Mouse (Mus musculus) brown adipose tissue, adult 24 weeks (tissue): Measurements from ENCODE around the gene Sv2c. TPM values are rescaled to one million over a fixed set of nuclear protein-coding genes. Genes with fewer than 3 reads are reported as not detected.

Source experiments
- H3K27ac ChIP-seq: fragments of 200-500 bp; replicated peaks from 2 replicates; pipeline ENCODE4 v1.5.1; 2012; ENCODE audit warnings: low read depth, mild to moderate bottlenecking, low read length
- H3K4me1 ChIP-seq: fragments of 200-500 bp; 2 replicates; pipeline ENCODE4 v1.6.1; 2012; ENCODE audit warnings: low read length, mixed read lengths; ENCODE audit not compliant: control insufficient read depth, insufficient read depth, insufficient read length
- H3K4me3 ChIP-seq: fragments of 200-500 bp; 2 replicates; pipeline ENCODE4 v1.5.1; 2012; ENCODE audit warnings: low read depth, mild to moderate bottlenecking, low read length, moderate library complexity; ENCODE audit not compliant: insufficient read depth
- polyA plus RNA-seq: library from polyadenylated mRNA; stranded (reverse); fragments of >200 nt; gene quantifications from 2 replicates; pipeline ENCODE4 v1.2.4, GENCODE M21; 2012; ENCODE audit not compliant: missing spikeins, insufficient read depth, insufficient read length

The Sv2c gene
- polyA plus RNA-seq, 1 experiment, result 0.32 TPM

- Histone ChIP-seq H3K4me1 (no peaks in the 10 kb centered on the region), H3K27ac (no peak overlapping the region), H3K4me3 (no peak overlapping the region)
These were observed 167.2 kb downstream of the Sv2c start for GRCm38 (mm10) chr13:95965162-95965561.

GRCm38 (mm10) chr13:95964226-95964625, 168.2 kb downstream of the Sv2c start:
- H3K27ac ChIP-seq, result no peak overlapping the region
- no peak overlapping the region for H3K4me3 ChIP-seq
- no peaks in the 10 kb centered on the region for H3K4me1 ChIP-seq

- no peak overlapping the region for H3K27ac ChIP-seq
- no peaks in the 10 kb centered on the region for H3K4me1 ChIP-seq
- no peak overlapping the region for H3K4me3 ChIP-seq
These were observed 168.7 kb downstream of the Sv2c start for GRCm38 (mm10) chr13:95963671-95964070.

- no peaks in the 10 kb centered on the region for H3K4me1 ChIP-seq
- H3K4me3 ChIP-seq, result no peak overlapping the region
- H3K27ac ChIP-seq, result no peak overlapping the region
These were observed 170.5 kb downstream of the Sv2c start for GRCm38 (mm10) chr13:95961905-95962304.

- no peak overlapping the region for H3K27ac ChIP-seq
- peak overlapping the region; percentile 29 for H3K4me3 ChIP-seq
- no peaks in the 10 kb centered on the region for H3K4me1 ChIP-seq
These were observed 171.1 kb downstream of the Sv2c start for GRCm38 (mm10) chr13:95961191-95961791.

- Histone ChIP-seq H3K4me1 (no peaks in the 10 kb centered on the region), H3K27ac (no peak overlapping the region), H3K4me3 (peak overlapping the region; percentile 29)
These were observed 171.7 kb downstream of the Sv2c start for GRCm38 (mm10) chr13:95960477-95961185.

GRCm38 (mm10) chr13:95959651-95960476, 172.5 kb downstream of the Sv2c start:
- no peaks in the 10 kb centered on the region for H3K4me1 ChIP-seq
- no peak overlapping the region for H3K27ac ChIP-seq
- H3K4me3 ChIP-seq, result no peak overlapping the region

- H3K4me1 ChIP-seq, result no peaks in the 10 kb centered on the region
- no peak overlapping the region for H3K27ac ChIP-seq
- no peak overlapping the region for H3K4me3 ChIP-seq
These were observed 175.2 kb downstream of the Sv2c start for GRCm38 (mm10) chr13:95957134-95957533.

- H3K27ac ChIP-seq, result no peak overlapping the region
- H3K4me1 ChIP-seq, result no peaks in the 10 kb centered on the region
- no peak overlapping the region for H3K4me3 ChIP-seq
These were observed 176.0 kb downstream of the Sv2c start for GRCm38 (mm10) chr13:95956327-95956781.

- Histone ChIP-seq H3K4me3 (no peak overlapping the region), H3K4me1 (no peaks in the 10 kb centered on the region), H3K27ac (no peak overlapping the region)
These were observed 177.2 kb downstream of the Sv2c start for GRCm38 (mm10) chr13:95955204-95955603.

GRCm38 (mm10) chr13:95953636-95954035, 178.7 kb downstream of the Sv2c start:
- H3K4me1 ChIP-seq, result no peaks in the 10 kb centered on the region
- H3K27ac ChIP-seq, result no peak overlapping the region
- H3K4me3 ChIP-seq, result no peak overlapping the region

GRCm38 (mm10) chr13:95952263-95952662, 180.1 kb downstream of the Sv2c start:
- Histone ChIP-seq H3K27ac (no peak overlapping the region), H3K4me1 (no peaks in the 10 kb centered on the region), H3K4me3 (no peak overlapping the region)

- no peak overlapping the region for H3K4me3 ChIP-seq
- no peaks in the 10 kb centered on the region for H3K4me1 ChIP-seq
- no peak overlapping the region for H3K27ac ChIP-seq
These were observed 181.1 kb downstream of the Sv2c start for GRCm38 (mm10) chr13:95951098-95951894.

- H3K27ac ChIP-seq, result no peak overlapping the region
- H3K4me3 ChIP-seq, result no peak overlapping the region
These were observed 181.8 kb downstream of the Sv2c start for GRCm38 (mm10) chr13:95950434-95951091.

More at GRCm38 (mm10) chr13:95950434-95951091, 181.8 kb downstream of the Sv2c start:
- no peaks in the 10 kb centered on the region for H3K4me1 ChIP-seq
